15 mouse cellular contexts compared by ENCODE assay signal in genomic region chr4:137676700-137677484, GRCm38 (mm10). TPM values are rescaled to one million over a fixed set of nuclear protein-coding genes. Genes with fewer than 3 reads are reported as not detected.
DNase-seq lines count a peak whose midpoint lies in the region; ATAC-seq and TF ChIP-seq lines count a peak whose summit lies in the region.
"Had no signal": no experiment of that assay in that cellular context is flagged by ENCODE, and none has a peak within 500 bp of the region (broad histone marks: within the 10 kb centered on the region; RNA-seq: fewer than 3 reads in every experiment).

No protein-coding gene starts in this region.

- H3K27ac ChIP-seq in left cerebral cortex, adult 2 months: peak overlapping the region; percentile 72
- H3K27ac ChIP-seq: heart, adult 2 months; heart, embryonic 13.5 days; hindbrain, embryonic 14.5 days; limb, embryonic 10.5 days; liver, embryonic 15.5 days; lung, embryonic 15.5 days had no signal

- H3K4me3 ChIP-seq in left cerebral cortex, adult 2 months: no peak overlapping the region
- H3K4me3 ChIP-seq: heart, adult 2 months; heart, embryonic 13.5 days; limb, embryonic 10.5 days; liver, embryonic 15.5 days; lung, embryonic 15.5 days; megakaryocyte, embryonic 14.5 days had no signal

- ATAC-seq in frontal cortex, adult (ENCODE audit: low TSS enrichment): peak; percentile 45; the same call in 1 of the 2 replicates
- ATAC-seq: CD4-positive, CD25-positive, alpha-beta regulatory T cell, adult 4 months had no signal

- intact Hi-C loops in left cerebral cortex, adult 2 months (cut with DNase I): loop anchor here (1.0 kb wide), 1 partner anchor 45 kb away; no protein-coding TSS in a partner anchor

- no peak; the same call in 1 of the 2 replicates for TF ChIP-seq CTCF in left cerebral cortex, adult 2 months (IDR thresholded peaks at IDR 0.05)
- no peak for TF ChIP-seq CTCF in brain, embryonic 14.5 days (IDR thresholded peaks at IDR 0.05; ENCODE audit: borderline replicate concordance, extremely low read depth, insufficient read depth, insufficient read length)

- DNase-seq in cerebellum, adult 9-10 months: peak; percentile 63
- DNase-seq in cerebellum, postnatal 36 days: no peak
- no peak for DNase-seq in frontal cortex, postnatal 25 days (ENCODE audit: low spot score in 2 of 2)
- no peak for DNase-seq in left cerebral cortex, adult 2 months (ENCODE audit: extremely low spot score in 1 of 2, low spot score in 2 of 2)
- no peak for DNase-seq in left cerebral cortex, adult 8-10 months (ENCODE audit: low spot score in 2 of 2)
- peak; percentile 38 for DNase-seq in brain, embryonic 14.5 days (ENCODE audit: low read depth)

- TF ChIP-seq POLR2A in brain, embryonic 14.5 days (IDR thresholded peaks at IDR 0.05; ENCODE audit: borderline replicate concordance, extremely low read depth, insufficient read depth, insufficient read length, poor library complexity, severe bottlenecking): no peak

RNA-seq across cellular contexts. Expression of gene Rap1gap, which starts 12.4 kb away (rescaled TPM):
- total RNA-seq in left cerebral cortex, adult 2 months (2021): 100 to 1,000 TPM; 267 to 315 TPM
- total RNA-seq in left cerebral cortex, adult 8-10 months (2022): 100 to 1,000 TPM; 338 to 399 (median 364) TPM
- 83.0 and 109 TPM in 2 replicates for polyA plus RNA-seq in brain, embryonic 14.5 days (2012; rRNA removed)

Comparison
In these comparisons a context has a peak if more than half of its experiments do, and no peak if none do; other contexts are left out.
1. DNase-seq: peak in cerebellum, adult 9-10 months (single experiment) and brain, embryonic 14.5 days (single experiment); none in cerebellum, postnatal 36 days (0 of 2), frontal cortex, postnatal 25 days (0 of 2), left cerebral cortex, adult 2 months (0 of 2) and left cerebral cortex, adult 8-10 months (0 of 2).